In genomic region chr11:69125041-69125851, GRCm38 (mm10) we compare ENCODE assay signal across 7 mouse cellular contexts. TPM values are rescaled to one million over a fixed set of nuclear protein-coding genes. Genes with fewer than 3 reads are reported as not detected.
DNase-seq lines count a peak whose midpoint lies in the region; ATAC-seq and TF ChIP-seq lines count a peak whose summit lies in the region.

No protein-coding gene starts in this region.

- ATAC-seq in limb, embryonic 11.5 days (ENCODE audit: insufficient number of reproducible peaks, low FRiP score, low TSS enrichment, low read depth): 0 out of 2 replicates have a peak, but pooled peaks have one; percentile 11
- peak; percentile 22; the same call in 1 of the 2 replicates for ATAC-seq in midbrain, embryonic 13.5 days

- under 1% methylated on average over 24 of the region's 24 CpGs for WGBS in limb, embryonic 11.5 days
- under 1% methylated on average over 24 of the region's 24 CpGs for WGBS in midbrain, embryonic 13.5 days
- under 1% methylated on average over 24 of the region's 24 CpGs for WGBS in spleen, adult 2 months

- H3K4me1 ChIP-seq in limb, embryonic 11.5 days (ENCODE audit: control insufficient read depth, insufficient read depth, low read length): peaks cover 17% of the 10 kb centered on the region
- peaks cover 38% of the 10 kb centered on the region for H3K4me1 ChIP-seq in midbrain, embryonic 13.5 days (replicated peaks)
- H3K4me1 ChIP-seq in spleen, adult 2 months (ENCODE audit: control insufficient read depth, insufficient read depth, insufficient read length): peaks cover 5% of the 10 kb centered on the region; the same call in 1 of the 2 replicates

- no peak for TF ChIP-seq POLR2A in spleen, adult 2 months (IDR thresholded peaks at IDR 0.05; ENCODE audit: low read depth, low read length)

- no peak overlapping the region for H3K27ac ChIP-seq in limb, embryonic 11.5 days (replicated peaks; ENCODE audit: low read depth, low read length)
- peak overlapping the region; percentile 60; the same call in 1 of the 2 replicates for H3K27ac ChIP-seq in midbrain, embryonic 13.5 days
- H3K27ac ChIP-seq in spleen, adult 2 months (ENCODE audit: insufficient read depth, low read length): peak overlapping the region; percentile 85

- 0 out of 2 replicates have a peak, but pooled peaks cover 7% of the 10 kb centered on the region for H3K27me3 ChIP-seq in limb, embryonic 11.5 days (ENCODE audit: control insufficient read depth, insufficient read depth, low read length)
- H3K27me3 ChIP-seq in midbrain, embryonic 13.5 days: peaks cover 40% of the 10 kb centered on the region
- H3K27me3 ChIP-seq in spleen, adult 2 months (ENCODE audit: control insufficient read depth, insufficient read depth, low read length): 0 out of 2 replicates have a peak, but pooled peaks cover 5% of the 10 kb centered on the region

- no peaks in the 10 kb centered on the region for H3K9me3 ChIP-seq in limb, embryonic 11.5 days (ENCODE audit: control insufficient read depth, low read length)
- no peaks in the 10 kb centered on the region for H3K9me3 ChIP-seq in midbrain, embryonic 13.5 days

- peak overlapping the region; percentile 44 for H3K4me3 ChIP-seq in limb, embryonic 11.5 days (ENCODE audit: low read depth, low read length)
- H3K4me3 ChIP-seq in midbrain, embryonic 13.5 days (replicated peaks): peak overlapping the region; percentile 61
- H3K4me3 ChIP-seq in spleen, adult 2 months (ENCODE audit: extremely low read depth, insufficient read depth, insufficient read length): peak overlapping the region; percentile 70

- 0 out of 2 replicates have a peak, but pooled peaks have one; percentile 15 for TF ChIP-seq CTCF in spleen, adult 2 months (IDR thresholded peaks at IDR 0.05; ENCODE audit: extremely low read depth, insufficient read depth, insufficient read length, insufficient replicate concordance)

- peak overlapping the region; percentile 93 for H3K4me2 ChIP-seq in limb, embryonic 11.5 days (ENCODE audit: low read depth, severe bottlenecking)
- peak overlapping the region; percentile 84 for H3K4me2 ChIP-seq in midbrain, embryonic 13.5 days (replicated peaks)

- no peaks in the 10 kb centered on the region for H3K36me3 ChIP-seq in limb, embryonic 11.5 days (ENCODE audit: control insufficient read depth, insufficient read depth, low read length)
- H3K36me3 ChIP-seq in midbrain, embryonic 13.5 days: no peaks in the 10 kb centered on the region
- no peaks in the 10 kb centered on the region for H3K36me3 ChIP-seq in spleen, adult 2 months (ENCODE audit: control insufficient read depth, insufficient read depth, low read length)

- no peak overlapping the region for H3K9ac ChIP-seq in limb, embryonic 11.5 days (ENCODE audit: low read length)
- peak overlapping the region; percentile 64 for H3K9ac ChIP-seq in midbrain, embryonic 13.5 days (replicated peaks)

- DNase-seq in adrenal gland, adult 2 months: peak; percentile 89
- peak; percentile 97 for DNase-seq in embryo, embryonic 10.5 days (ENCODE audit: low spot score)
- peak; percentile 99 for DNase-seq in heart, adult 11 months
- DNase-seq in kidney, adult 11 months: peak; percentile 89
- DNase-seq in limb, embryonic 11.5 days (ENCODE audit: low spot score): peak; percentile 88
- peak; percentile 75 to 83 for DNase-seq in spleen, adult 2 months (ENCODE audit: low read depth in 1 of 2, low spot score in 2 of 2)

RNA-seq across cellular contexts. Expression of gene Aloxe3, which starts 0.5 kb away (rescaled TPM):
- 1 to 10 TPM in 1 of 2 experiments, under 1 TPM in 1; 0.79 to 1.0 TPM for total RNA-seq in adrenal gland, adult 2 months (2021)
- 1.4 and 2.5 TPM in 2 replicates for polyA plus RNA-seq in adrenal gland, adult 2 months (2012; rRNA removed)
- polyA plus RNA-seq in limb, embryonic 11.5 days (2014; fragmentation: Nextera tagmentation; extraction: Ambion mirVana): 0.17 and 0.25 TPM in 2 replicates
- polyA plus RNA-seq in midbrain, embryonic 13.5 days (2015; fragmentation: Nextera tagmentation; extraction: Ambion mirVana): 0.39 and 0.43 TPM in 2 replicates
- 0.20 and 2.8 TPM in 2 replicates for polyA plus RNA-seq in spleen, adult 2 months (2012; rRNA removed)

RNA-seq across cellular contexts. Expression of gene 9130213A22Rik, which starts 2.9 kb away (rescaled TPM):
- under 1 TPM; 0.59 to 0.78 TPM for total RNA-seq in adrenal gland, adult 2 months (2021)
- 2.3 and 3.0 TPM in 2 replicates for polyA plus RNA-seq in adrenal gland, adult 2 months (2012; rRNA removed)
- 0.19 TPM in 1 of 2 replicates, not detected in the other for polyA plus RNA-seq in limb, embryonic 11.5 days (2014; fragmentation: Nextera tagmentation; extraction: Ambion mirVana)
- polyA plus RNA-seq in midbrain, embryonic 13.5 days (2015; fragmentation: Nextera tagmentation; extraction: Ambion mirVana): 0.28 TPM in 1 of 2 replicates, not detected in the other
- polyA plus RNA-seq in spleen, adult 2 months (2012; rRNA removed): 0.40 and 0.69 TPM in 2 replicates

RNA-seq across cellular contexts. Expression of gene Hes7, which starts 5.0 kb away (rescaled TPM):
- not detected for total RNA-seq in adrenal gland, adult 2 months (2021)
- 1.3 and 1.6 TPM in 2 replicates for polyA plus RNA-seq in adrenal gland, adult 2 months (2012; rRNA removed)
- polyA plus RNA-seq in limb, embryonic 11.5 days (2014; fragmentation: Nextera tagmentation; extraction: Ambion mirVana): 0.54 and 0.65 TPM in 2 replicates
- polyA plus RNA-seq in midbrain, embryonic 13.5 days (2015; fragmentation: Nextera tagmentation; extraction: Ambion mirVana): 0.10 and 0.26 TPM in 2 replicates
- 0.44 and 0.55 TPM in 2 replicates for polyA plus RNA-seq in spleen, adult 2 months (2012; rRNA removed)

RNA-seq across cellular contexts. Expression of gene Per1, which starts 30.2 kb away (rescaled TPM):
- 10 to 100 TPM; 55.0 to 75.9 TPM for total RNA-seq in adrenal gland, adult 2 months (2021)
- 41.3 and 76.1 TPM in 2 replicates for polyA plus RNA-seq in adrenal gland, adult 2 months (2012; rRNA removed)
- polyA plus RNA-seq in limb, embryonic 11.5 days (2014; fragmentation: Nextera tagmentation; extraction: Ambion mirVana): 8.0 and 9.1 TPM in 2 replicates
- polyA plus RNA-seq in midbrain, embryonic 13.5 days (2015; fragmentation: Nextera tagmentation; extraction: Ambion mirVana): 8.6 and 10.5 TPM in 2 replicates
- polyA plus RNA-seq in spleen, adult 2 months (2012; rRNA removed): 23.3 and 25.7 TPM in 2 replicates

RNA-seq across cellular contexts. Expression of gene Alox12b, which starts 31.5 kb away (rescaled TPM):
- total RNA-seq in adrenal gland, adult 2 months (2021): not detected
- polyA plus RNA-seq in adrenal gland, adult 2 months (2012; rRNA removed): not detected in 2 replicates
- polyA plus RNA-seq in limb, embryonic 11.5 days (2014; fragmentation: Nextera tagmentation; extraction: Ambion mirVana): 0.05 TPM in 1 of 2 replicates, not detected in the other
- 0.13 TPM in 1 of 2 replicates, not detected in the other for polyA plus RNA-seq in midbrain, embryonic 13.5 days (2015; fragmentation: Nextera tagmentation; extraction: Ambion mirVana)
- not detected in 2 replicates for polyA plus RNA-seq in spleen, adult 2 months (2012; rRNA removed)
